Mouse (Mus musculus) cerebellum, postnatal 25 days (tissue): ENCODE measurements around the gene Tle3.
A peak's percentile ranks its signal among the peaks of the same experiment; 100 is the strongest.

Experiments
- DNase-seq, 2 experiments: peaks; one replicate each; pipeline ENCODE4 v3.0.0; 2021; ENCODE audit warnings: mixed read lengths in 2 of 2

Tle3 gene

DNA sequence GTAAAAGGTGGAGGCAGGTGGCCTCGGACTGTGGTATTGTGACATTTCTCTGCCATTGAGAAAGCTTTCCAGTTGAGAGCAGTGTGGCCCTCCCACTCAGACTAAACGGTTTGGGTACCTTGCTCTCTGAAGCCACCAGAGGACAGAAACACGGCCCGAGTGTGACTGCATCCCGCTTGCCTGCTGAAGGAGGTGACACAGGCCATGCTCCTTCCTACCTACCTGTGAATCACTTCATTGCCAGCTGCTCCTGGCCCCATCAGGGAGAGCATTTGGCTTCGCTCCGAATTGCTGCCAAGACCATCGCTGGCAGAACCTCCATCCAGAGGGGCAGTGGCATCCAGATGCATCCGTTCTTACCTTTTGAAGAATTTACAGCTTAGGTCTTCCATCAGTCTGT, 26.0 kb downstream of the Tle3 start:
- no peak for DNase-seq

DNA sequence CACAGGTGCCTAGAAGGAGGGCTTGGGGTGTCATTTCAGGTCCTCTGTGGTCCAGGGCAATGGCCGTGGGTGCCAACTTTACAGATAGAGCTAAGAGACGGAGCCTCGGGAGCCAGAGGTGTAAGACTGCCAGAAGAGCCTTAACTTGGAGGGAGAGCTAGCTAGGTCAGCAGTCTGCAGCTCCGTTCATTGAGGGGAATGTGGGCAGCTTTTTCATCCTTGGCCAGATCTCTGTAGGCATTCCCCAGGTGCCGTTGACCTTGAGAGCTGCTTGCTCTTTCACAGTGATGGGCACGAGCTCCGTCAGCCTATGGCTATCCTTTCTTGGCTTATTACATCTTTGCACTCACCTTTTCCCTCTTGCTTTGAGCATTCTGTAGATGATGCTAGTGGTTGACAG, 28.0 kb downstream of the Tle3 start:
- no peak for DNase-seq

DNA sequence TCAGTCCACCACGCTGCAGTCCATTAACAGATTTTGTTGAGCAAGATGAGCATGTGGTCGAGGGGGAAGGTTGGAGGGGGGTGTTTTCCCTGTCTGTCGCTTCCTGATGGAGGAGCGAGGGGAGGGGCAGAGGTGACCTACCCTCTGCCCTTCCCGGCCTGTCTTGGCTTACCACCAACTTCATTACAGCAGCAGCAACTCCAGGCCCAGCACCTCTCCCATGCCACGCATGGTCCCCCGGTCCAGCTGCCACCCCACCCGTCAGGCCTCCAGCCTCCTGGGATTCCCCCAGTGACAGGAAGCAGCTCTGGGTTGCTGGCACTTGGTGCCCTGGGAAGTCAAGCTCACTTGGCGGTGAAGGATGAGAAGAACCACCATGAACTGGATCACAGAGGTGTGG, 29.5 kb downstream of the Tle3 start:
- DNase-seq = peak in 1 of 2 experiments; percentile 12

DNA sequence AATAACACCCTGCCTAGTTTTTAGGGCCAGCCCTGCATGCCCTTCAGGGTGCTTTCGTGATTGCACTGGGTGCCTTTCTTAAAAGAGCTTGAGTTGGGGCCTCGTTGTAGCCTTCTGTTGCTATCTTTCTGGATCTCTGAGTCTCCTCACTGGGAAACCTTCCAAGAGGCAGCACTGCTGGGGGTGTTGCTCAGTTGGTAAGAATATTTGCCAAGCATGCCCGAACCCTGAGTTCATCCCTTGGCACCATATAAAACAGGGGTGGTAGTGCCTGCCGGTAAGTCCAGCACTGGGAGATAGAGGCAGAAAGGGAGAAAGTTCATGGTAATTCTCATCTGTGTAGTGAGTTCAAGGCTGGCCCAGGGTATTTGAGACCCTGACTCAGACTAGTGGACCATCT, 30.1 kb downstream of the Tle3 start:
- DNase-seq = peak; percentile 48

DNA sequence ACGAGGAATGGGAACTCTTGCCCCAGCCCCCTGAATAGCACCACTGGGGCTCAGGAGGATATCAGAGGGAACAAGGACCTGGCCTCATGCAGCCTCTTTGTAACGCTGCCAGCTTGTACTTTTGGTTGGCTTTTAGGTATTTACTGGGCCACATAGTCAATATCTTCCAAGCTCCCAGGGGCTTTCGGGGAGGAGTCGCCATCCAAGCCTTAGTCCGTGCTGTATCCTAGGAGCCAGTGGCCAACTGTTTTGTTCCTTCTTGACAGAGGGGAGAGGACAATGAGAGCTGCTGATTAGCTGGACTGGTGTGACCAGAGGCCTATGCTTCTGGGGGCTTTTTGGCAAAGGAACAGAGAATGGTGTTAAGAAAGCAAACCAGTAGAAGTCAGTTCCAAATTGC, 30.6 kb downstream of the Tle3 start:
- peak in 1 of 2 experiments; percentile 15 for DNase-seq

DNA sequence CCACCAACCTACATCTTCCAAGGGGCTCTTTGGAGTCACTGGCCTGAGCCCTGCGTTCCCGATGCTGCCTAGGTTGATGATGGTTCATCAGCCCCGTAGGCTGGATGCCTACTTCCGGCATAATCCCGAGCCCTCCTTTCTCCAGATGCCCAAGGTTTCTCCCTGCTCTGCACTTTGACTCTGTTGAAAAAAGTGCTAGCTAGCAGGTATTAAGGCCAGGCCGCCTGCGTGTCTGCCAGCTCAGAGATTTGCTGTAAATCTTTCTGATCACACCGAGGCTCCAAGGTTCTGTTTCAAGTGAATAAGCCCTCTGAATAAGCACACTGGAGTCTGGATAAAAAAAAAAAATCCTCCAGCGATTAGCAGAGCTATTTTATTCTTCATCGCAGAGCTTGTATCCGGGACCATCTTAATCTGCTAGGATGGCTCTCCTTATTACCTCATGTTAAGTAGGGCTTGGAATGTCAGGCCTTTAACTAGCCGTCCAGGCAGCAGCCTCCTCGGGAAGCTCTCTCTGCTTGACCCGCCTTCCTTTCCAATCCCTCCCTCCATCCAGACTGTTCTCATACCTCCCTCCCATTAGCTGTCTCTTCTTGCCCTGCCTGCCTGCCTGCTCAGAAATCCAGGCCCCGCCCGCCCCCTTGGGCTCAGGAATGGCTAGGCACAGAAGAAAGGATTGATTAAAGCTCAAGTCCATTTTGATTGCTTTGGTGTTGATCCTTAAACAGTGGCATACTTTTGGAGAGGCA, 31.9 kb downstream of the Tle3 start:
- DNase-seq = peak in 1 of 2 experiments; percentile 42

DNA sequence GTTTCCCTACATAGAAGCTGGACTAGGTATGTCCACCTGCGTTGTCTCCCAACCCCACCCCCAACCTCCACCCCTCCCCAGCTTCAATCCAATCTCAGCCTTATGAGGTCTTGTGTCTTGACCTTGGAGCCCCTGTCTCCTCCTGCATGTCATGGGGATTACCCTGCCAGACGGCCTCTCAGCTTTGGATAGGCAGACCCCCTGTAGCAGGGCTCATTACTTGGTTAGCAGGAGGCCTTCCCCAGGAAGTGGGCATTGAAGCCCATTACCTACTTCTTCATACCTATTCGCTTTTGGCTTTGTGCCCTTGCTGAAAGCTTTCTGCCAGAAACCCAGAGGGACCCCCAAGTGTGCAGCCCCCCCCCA, 32.4 kb downstream of the Tle3 start:
- peak in 1 of 2 experiments; percentile 9 for DNase-seq

DNA sequence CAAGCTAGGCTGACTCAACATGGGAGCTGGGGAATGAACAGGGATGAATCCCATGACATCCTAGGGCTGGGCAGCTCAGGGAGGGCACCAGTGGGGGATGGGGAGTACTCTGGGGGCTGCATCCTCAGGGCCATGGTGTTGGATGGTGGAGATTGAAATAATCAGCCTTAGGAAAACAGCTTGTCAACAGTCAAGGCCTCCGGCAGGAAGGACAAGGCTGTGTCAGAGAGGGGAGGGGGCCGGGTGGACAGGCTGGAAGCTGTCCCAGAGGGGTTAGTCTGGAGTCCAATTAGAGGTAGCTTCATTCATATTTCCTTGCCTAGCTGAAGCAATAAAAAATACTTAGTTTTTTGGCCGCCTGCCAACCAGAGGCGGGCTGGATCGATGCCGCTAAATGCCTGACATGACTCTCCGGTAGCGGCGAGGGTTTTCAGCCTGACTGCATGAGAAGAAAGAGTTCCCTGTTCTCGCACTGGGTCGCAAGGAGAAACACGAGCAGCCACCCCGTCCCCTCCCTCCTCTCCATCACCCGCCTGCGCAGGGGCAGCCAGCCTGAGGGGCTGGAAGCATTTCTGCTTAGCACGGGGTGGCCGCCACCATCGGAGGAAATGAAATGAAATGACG, 32.9 kb downstream of the Tle3 start:
- peak; percentile 48 to 65 for DNase-seq

DNA sequence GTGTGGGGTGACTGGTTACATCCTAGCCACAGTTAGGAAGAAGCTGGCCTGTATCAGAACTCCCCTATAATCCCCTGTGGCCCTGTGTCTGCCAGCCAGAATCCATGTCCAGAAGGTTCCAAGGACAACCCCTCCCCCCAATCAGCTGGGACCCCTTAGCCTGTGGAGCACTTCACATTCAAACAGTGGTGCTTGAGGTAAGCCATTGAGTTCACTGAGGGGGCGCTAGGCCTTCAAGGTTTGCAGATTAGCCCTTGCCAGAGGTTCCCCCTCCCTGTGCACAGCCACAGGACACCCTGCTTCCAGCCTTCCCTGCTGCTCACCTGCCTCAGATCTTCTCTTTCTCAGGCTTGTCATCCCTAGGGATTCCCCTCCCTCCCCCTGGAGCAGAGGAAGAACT, 34.2 kb downstream of the Tle3 start:
- DNase-seq = no peak

DNA sequence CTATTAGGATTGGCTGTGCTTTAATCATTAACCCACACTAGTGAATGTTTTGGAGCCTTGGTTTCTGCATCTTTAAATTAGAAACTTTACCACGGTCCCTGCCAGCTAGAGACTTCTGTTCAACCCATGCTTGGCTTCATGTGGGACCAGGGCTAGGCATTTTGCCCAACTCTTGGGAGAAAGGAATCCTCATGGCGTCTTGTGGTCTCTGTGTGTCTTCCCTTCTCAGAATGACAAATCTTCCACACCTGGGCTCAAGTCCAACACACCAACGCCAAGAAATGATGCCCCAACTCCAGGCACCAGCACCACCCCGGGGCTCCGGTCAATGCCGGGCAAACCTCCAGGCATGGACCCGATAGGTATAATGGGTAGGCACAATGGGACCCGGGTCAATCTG, 36.9 kb downstream of the Tle3 start:
- peak; percentile 64 to 70 for DNase-seq

DNA sequence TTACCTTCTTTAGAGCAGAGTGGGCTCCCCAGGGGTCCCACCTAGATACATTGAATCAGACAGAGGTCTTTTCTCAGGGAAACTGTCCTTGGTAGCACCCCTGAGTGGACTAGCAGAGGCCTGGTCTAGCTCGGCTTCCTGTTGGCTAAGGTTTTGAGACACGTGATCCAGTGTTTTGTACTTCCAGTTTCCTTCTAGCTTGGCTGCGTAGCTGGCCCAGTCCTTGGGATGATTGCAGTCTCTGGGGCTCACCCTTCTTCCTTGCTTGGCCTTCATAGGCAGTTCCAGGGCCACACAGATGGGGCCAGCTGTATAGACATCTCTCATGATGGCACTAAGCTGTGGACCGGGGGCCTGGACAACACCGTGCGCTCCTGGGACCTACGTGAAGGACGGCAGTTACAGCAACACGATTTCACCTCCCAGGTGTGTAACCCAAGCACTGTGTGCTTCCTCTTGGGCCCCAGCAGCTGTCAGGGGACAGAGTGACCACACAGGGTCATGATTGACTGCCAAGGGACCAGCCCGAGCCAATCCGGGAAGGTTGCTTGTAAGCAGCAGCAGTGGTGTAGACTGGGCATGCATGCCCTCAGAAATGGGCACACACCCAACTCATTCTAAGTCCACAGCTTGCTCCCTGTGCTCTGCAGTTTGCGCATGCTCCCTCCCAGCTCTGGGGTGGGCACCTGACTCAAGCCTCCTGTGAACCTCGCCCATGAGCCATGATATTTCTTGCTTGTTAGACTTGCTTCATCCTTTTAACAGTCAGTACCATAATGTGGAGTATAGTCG, 41.7 kb downstream of the Tle3 start:
- DNase-seq = peak in 1 of 2 experiments; percentile 42

DNA sequence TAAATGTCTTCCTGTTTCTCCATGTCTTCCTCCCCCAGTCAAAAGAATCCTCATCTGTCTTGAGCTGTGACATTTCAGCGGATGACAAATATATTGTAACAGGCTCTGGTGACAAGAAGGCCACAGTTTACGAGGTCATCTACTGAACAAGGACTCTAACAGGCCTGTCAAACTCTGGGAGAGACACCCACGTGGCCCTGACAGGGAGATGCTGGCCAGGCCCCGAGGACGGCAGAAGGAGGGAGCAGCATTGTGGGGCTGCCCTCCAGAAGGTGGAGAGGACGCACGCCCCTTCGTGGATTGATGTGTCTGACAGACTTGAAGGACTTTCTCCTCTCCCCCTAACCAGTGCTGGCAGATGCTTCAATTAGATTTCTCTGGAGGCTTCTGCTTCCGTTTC, 44.4 kb downstream of the Tle3 start:
- no peak for DNase-seq

DNA sequence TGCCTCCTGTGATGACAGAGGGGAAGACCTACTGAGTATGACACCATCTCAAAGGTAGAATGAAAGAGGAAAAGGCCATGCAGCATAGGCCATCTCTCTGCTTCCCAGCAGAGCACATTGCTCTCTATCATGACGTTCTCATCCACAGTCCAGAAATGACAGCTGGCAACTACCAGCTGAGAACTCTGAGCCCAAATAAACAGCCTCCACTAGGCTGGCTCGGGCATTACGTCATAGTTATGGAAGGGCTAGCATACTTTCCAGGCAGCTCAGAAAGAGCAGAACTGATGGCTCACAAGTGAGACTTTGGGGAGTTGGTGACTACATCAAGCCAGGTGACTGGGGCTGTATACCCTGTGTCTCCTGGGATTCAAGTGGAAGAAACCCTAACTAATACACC, 49.5 kb downstream of the Tle3 start:
- no peak for DNase-seq

DNA sequence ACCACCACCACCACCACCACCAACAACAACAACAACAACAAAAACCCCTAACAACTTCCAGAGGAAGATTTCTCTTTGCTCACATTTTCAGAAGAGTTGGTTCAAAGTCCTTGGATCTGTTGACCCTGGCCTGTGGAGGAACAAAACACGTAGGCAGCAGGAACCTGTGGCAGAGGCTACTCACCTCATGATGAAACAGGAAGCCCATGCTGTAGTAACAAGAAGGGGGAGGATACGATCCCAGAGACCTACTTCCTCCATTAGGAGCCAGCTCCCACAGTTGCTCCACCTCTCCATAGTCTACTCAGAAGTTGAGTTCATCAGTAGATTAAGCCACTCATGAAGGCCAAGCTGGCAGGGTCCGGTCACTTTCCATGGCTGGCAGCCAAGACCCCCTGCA, 52.1 kb downstream of the Tle3 start:
- DNase-seq = no peak

DNA sequence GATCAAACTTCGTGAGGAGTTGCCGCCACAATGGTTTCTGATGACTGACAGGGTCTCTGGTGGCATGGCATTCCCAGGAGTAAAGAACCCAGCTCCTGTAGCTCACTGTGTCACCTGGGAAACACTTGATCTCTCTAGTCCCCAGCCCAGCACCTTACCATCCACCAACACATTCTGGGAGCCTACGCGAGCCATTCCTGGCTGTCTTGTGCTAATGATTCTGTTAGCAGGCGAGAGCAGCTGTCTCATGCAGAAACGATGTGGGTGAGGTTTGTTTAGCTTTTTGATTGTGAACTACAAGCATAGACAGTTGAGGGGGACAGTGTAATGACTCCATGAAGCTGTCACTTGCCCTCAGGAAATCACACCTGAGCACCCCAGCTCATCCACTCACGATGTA, 54.3 kb downstream of the Tle3 start:
- no peak for DNase-seq

DNA sequence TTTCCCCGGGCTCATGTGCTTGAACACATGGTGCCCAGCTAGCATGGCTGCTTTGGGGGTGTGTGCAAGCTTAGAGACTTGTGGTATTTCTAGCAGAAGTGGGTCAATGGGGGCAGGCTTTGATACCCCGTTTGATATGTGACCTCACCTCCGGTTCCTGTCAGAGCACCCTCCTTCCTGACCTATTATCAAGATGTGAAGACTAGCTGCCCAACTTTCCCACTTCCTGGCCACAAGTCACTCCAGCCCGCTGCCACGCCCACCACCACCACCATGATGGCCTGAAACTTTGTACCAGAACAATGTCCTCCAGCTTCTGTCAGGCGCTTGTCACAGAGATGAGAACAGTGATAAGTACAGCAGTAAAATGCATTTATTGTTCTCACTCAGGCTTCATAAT, 54.9 kb downstream of the Tle3 start:
- no peak for DNase-seq

DNA sequence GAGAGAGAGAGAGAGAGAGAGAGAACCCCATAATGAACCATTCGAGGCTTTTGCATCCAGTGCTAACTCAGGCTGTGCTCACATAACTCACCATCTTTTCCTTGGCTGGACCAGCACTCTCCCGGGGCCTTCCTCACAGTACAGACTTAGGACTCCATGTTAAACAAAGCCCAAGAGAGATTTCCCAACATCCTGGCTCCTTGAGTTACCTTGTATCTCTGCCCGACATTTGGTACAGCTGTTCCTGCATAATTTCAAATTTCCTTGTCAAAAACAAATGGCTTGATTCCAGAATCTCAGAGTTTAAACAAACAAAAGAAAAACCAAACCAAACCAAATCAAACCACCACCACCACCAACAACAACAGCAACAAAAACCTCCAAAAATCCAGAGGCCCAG, 55.7 kb downstream of the Tle3 start:
- no peak for DNase-seq

DNA sequence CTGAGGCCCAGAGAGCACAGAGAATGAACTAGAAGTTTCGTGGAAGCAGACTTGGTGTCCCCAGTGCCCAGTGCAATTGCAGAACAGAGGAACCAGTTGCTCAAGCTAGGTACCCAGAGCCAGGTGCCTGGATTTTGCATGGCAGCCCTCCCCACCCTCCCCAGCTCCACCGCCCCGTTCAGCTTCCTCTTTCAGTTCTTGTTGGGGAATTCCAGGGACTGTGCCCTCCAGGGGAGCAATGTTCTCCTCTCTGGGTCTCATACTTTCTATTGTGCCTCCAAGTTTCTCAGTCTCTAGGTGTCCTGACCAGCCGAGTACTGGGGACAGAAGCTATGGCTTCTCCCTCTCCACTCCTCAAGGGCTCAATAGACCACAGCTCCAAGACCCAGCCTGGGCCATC, 59.7 kb downstream of the Tle3 start:
- DNase-seq = no peak

DNA sequence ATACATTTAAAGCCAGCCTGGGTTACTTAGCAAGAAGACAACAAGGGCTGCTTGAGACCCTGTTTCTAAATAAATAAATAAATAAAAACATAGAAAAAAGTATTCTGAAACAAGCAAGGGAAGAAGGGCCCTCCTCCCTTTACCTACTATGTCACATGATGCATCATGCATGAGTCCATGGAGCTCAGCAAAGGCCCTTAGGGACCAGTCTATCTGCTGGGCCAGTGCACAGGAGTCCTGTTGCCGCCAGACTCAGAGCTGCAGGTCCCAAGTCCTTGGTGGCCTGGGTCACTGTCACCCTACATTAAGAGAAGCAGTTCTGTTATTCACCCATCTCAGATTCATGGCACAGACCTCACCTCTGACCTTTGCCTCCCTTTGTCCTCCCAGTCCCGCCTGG, 61.0 kb downstream of the Tle3 start:
- DNase-seq = no peak

DNA sequence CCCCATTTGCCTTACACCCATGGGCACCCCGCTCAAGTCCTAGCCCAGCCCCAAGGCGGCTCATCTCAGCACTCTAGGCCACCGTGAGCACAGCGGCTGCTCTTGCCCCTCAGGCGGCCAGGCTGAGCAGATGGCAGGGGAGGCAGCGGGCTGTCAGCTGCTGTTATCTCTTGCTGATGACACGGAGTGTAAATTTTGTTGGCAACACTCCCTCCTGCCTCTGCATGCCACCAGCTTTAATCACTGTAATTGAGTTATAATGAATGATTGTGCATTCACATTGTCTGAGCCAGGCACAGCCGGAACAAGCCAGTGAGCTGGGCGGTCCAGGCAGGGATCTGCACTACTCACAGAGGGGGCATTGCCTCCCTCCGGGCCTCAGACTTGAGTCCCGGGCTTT, 61.9 kb downstream of the Tle3 start:
- peak; percentile 70 to 71 for DNase-seq

DNA sequence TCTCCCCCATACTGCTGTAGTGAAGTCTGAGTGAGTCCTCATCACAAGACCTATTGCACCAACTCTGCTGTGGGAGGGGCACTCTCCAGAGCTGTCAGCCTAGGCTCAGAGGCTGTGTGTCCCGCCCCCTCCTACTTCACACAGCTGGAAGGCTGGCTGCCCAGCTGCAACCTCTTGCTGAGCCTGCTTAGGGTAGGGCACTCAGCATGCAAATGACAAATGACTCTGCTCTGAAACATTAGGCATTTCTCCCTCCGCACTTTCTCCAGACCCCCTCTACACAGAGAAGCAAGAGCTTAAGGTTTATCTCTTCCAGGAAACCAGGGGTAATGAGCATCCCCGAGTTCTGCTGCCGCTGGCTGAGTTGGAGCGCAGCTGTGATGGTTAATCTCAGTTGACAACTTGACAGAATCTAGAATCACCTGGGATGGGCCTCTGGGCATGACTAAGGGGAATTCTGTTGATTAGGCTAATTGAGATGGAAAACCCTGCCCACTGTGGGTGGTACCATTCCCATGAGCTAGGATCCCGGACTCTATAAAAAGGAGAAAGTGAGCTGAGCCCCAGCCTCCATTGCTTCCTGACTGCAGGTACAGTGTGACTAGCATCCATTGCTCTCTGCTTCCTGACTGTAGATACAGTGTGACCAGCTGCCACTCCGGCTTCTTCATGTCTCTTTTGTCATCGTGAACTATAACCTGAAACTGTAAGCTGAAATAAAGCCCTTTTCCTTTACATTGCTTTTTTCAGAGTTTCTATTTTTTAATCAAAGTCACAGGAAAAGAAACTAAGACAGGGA, 63.2 kb downstream of the Tle3 start:
- DNase-seq = no peak

DNA sequence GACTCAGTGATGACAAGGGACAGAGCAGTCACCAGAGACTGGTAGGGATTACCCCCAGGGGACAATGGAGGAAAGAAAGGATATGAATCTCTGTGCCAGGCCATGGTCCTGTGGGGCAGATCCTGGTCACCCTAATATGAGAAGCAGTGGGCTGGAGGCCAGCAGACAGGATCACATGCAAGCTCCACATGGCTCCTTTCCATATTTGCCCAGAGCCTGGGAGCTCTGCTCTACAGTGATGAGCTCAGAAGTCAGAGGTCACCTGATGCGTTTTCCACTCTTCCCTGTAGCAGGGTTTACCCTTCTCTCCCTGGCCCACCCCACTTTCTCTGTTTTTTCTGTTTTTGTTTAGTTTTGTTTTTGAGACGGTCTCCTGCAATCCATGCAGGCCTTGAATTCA, 63.9 kb downstream of the Tle3 start:
- peak in 1 of 2 experiments; percentile 30 for DNase-seq

DNA sequence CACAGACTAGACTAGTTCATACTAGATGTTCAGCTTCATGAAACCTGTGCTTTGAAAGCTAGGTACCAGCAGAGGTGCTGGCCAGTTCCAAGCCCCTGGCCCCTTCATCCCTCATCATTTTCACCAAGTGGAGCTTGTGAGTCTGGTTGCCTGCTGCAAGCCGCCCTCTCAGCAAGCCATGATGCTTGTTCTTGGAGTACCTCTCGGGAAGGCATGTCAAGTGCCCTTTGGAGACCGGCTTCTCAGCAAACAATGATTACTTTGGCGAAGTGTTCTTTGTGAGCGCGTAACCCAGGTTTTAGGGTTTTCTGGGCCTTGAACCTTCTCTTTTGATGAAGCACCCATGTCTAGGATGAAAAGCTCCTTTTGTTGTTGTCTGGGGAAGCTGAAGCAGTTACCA, 64.6 kb downstream of the Tle3 start:
- DNase-seq = no peak
